Mouse (Mus musculus): ENCODE data around the gene Lrrc57. TPM values are rescaled to one million over a fixed set of nuclear protein-coding genes. Genes with fewer than 3 reads are reported as not detected.

The Lrrc57 gene
- 16.7 and 19.9 TPM in 2 replicates for polyA plus RNA-seq (2014; fragmentation: Nextera tagmentation; extraction: Ambion mirVana)

GRCm38 (mm10) chr2:120608830-120609723, at the start of gene Lrrc57, which contains the start of gene Haus2:
Gene Lrrc57 (minus strand): TSS chr2:120609520.
Gene Haus2 (plus strand): TSS chr2:120609383.
- peaks cover 24% of the 10 kb centered on the region for H3K36me3 ChIP-seq (ENCODE audit: control insufficient read depth, insufficient read depth, low read length)
- H3K27ac ChIP-seq (replicated peaks; ENCODE audit: low read depth, low read length): peak within 1 kb of the TSS; percentile 94
- ATAC-seq (ENCODE audit: low read depth) (peak; percentile 96), DNase-seq (ENCODE audit: low spot score) (peak; percentile 95)
- H3K4me2 ChIP-seq (ENCODE audit: low read depth, low read length): peak within 1 kb of the TSS; percentile 73
- peak within 1 kb of the TSS; percentile 77 for H3K4me3 ChIP-seq (ENCODE audit: low read depth, low read length)
- no peaks in the 10 kb centered on the region for H3K27me3 ChIP-seq (replicated peaks; ENCODE audit: control insufficient read depth, insufficient read depth, low read length)
- H3K4me1 ChIP-seq (ENCODE audit: control insufficient read depth, insufficient read depth, low read length): peaks cover 6% of the 10 kb centered on the region
- peak within 1 kb of the TSS; percentile 89 for H3K9ac ChIP-seq (ENCODE audit: low read depth, low read length)
- no peaks in the 10 kb centered on the region for H3K9me3 ChIP-seq (ENCODE audit: control insufficient read depth, low read length)
- WGBS: 1% methylated on average over 49 of the region's 52 CpGs

- WGBS: 62% methylated on average over 5 of the region's 5 CpGs
Observed at GRCm38 (mm10) chr2:120658486-120658885, 49.2 kb upstream of the Lrrc57 start.

GRCm38 (mm10) chr2:120656711-120657110, 47.4 kb upstream of the Lrrc57 start:
- Histone ChIP-seq H3K27me3 (replicated peaks; ENCODE audit: control insufficient read depth, insufficient read depth, low read length) (no peaks in the 10 kb centered on the region), H3K36me3 (ENCODE audit: control insufficient read depth, insufficient read depth, low read length) (no peaks in the 10 kb centered on the region), H3K9me3 (ENCODE audit: control insufficient read depth, low read length) (no peaks in the 10 kb centered on the region), H3K9ac (ENCODE audit: low read depth, low read length) (no peak overlapping the region), H3K27ac (replicated peaks; ENCODE audit: low read depth, low read length) (no peak overlapping the region), H3K4me1 (ENCODE audit: control insufficient read depth, insufficient read depth, low read length) (0 out of 2 replicates have a peak, but pooled peaks cover 5% of the 10 kb centered on the region), H3K4me3 (ENCODE audit: low read depth, low read length) (no peak overlapping the region), H3K4me2 (ENCODE audit: low read depth, low read length) (no peak overlapping the region)
- ATAC-seq (ENCODE audit: low read depth): no peak
- no peak for DNase-seq (ENCODE audit: low spot score)
- 98% methylated on average over 2 of the region's 2 CpGs for WGBS

More at GRCm38 (mm10) chr2:120658486-120658885, 49.2 kb upstream of the Lrrc57 start:
- no peaks in the 10 kb centered on the region for H3K9me3 ChIP-seq (ENCODE audit: control insufficient read depth, low read length)
- H3K4me1 ChIP-seq (ENCODE audit: control insufficient read depth, insufficient read depth, low read length): no peaks in the 10 kb centered on the region
- no peak overlapping the region for H3K9ac ChIP-seq (ENCODE audit: low read depth, low read length)
- H3K27me3 ChIP-seq (replicated peaks; ENCODE audit: control insufficient read depth, insufficient read depth, low read length): no peaks in the 10 kb centered on the region
- no peak overlapping the region for H3K4me3 ChIP-seq (ENCODE audit: low read depth, low read length)
- ATAC-seq (ENCODE audit: low read depth): peak; percentile 44; the same call in 1 of the 2 replicates
- H3K36me3 ChIP-seq (ENCODE audit: control insufficient read depth, insufficient read depth, low read length): no peaks in the 10 kb centered on the region
- DNase-seq (ENCODE audit: low spot score): peak; percentile 13
- no peak overlapping the region for H3K4me2 ChIP-seq (ENCODE audit: low read depth, low read length)
- no peak overlapping the region for H3K27ac ChIP-seq (replicated peaks; ENCODE audit: low read depth, low read length)

GRCm38 (mm10) chr2:120655905-120656304, 46.6 kb upstream of the Lrrc57 start:
- Histone ChIP-seq H3K27me3 (replicated peaks; ENCODE audit: control insufficient read depth, insufficient read depth, low read length) (no peaks in the 10 kb centered on the region), H3K9ac (ENCODE audit: low read depth, low read length) (no peak overlapping the region), H3K4me3 (ENCODE audit: low read depth, low read length) (no peak overlapping the region), H3K4me1 (ENCODE audit: control insufficient read depth, insufficient read depth, low read length) (0 out of 2 replicates have a peak, but pooled peaks cover 5% of the 10 kb centered on the region), H3K4me2 (ENCODE audit: low read depth, low read length) (no peak overlapping the region), H3K9me3 (ENCODE audit: control insufficient read depth, low read length) (no peaks in the 10 kb centered on the region), H3K36me3 (ENCODE audit: control insufficient read depth, insufficient read depth, low read length) (no peaks in the 10 kb centered on the region), H3K27ac (replicated peaks; ENCODE audit: low read depth, low read length) (no peak overlapping the region)
- DNase-seq (ENCODE audit: low spot score) (no peak), ATAC-seq (ENCODE audit: low read depth) (no peak)
- WGBS: 88% methylated on average over 5 of the region's 5 CpGs

- Histone ChIP-seq H3K4me1 (ENCODE audit: control insufficient read depth, insufficient read depth, low read length) (0 out of 2 replicates have a peak, but pooled peaks cover 5% of the 10 kb centered on the region), H3K9me3 (ENCODE audit: control insufficient read depth, low read length) (no peaks in the 10 kb centered on the region), H3K4me2 (ENCODE audit: low read depth, low read length) (no peak overlapping the region), H3K27me3 (replicated peaks; ENCODE audit: control insufficient read depth, insufficient read depth, low read length) (no peaks in the 10 kb centered on the region), H3K27ac (replicated peaks; ENCODE audit: low read depth, low read length) (no peak overlapping the region), H3K9ac (ENCODE audit: low read depth, low read length) (no peak overlapping the region), H3K36me3 (ENCODE audit: control insufficient read depth, insufficient read depth, low read length) (no peaks in the 10 kb centered on the region), H3K4me3 (ENCODE audit: low read depth, low read length) (no peak overlapping the region)
- DNase-seq (ENCODE audit: low spot score) (no peak), ATAC-seq (ENCODE audit: low read depth) (no peak)
- 84% methylated on average over 2 of the region's 2 CpGs for WGBS
Observed at GRCm38 (mm10) chr2:120654693-120655092, 45.4 kb upstream of the Lrrc57 start.

- peak overlapping the region; percentile 75 for H3K27ac ChIP-seq (replicated peaks; ENCODE audit: low read depth, low read length)
- H3K4me2 ChIP-seq (ENCODE audit: low read depth, low read length): no peak overlapping the region
- no peak; the same call in 1 of the 2 replicates for ATAC-seq (ENCODE audit: low read depth)
- WGBS: 66% methylated on average over 7 of the region's 7 CpGs
- no peak overlapping the region for H3K9ac ChIP-seq (ENCODE audit: low read depth, low read length)
- H3K4me1 ChIP-seq (ENCODE audit: control insufficient read depth, insufficient read depth, low read length): 0 out of 2 replicates have a peak, but pooled peaks cover 5% of the 10 kb centered on the region
- no peaks in the 10 kb centered on the region for H3K9me3 ChIP-seq (ENCODE audit: control insufficient read depth, low read length)
- no peaks in the 10 kb centered on the region for H3K36me3 ChIP-seq (ENCODE audit: control insufficient read depth, insufficient read depth, low read length)
- H3K4me3 ChIP-seq (ENCODE audit: low read depth, low read length): no peak overlapping the region
- no peak for DNase-seq (ENCODE audit: low spot score)
- H3K27me3 ChIP-seq (replicated peaks; ENCODE audit: control insufficient read depth, insufficient read depth, low read length): no peaks in the 10 kb centered on the region
Observed at GRCm38 (mm10) chr2:120652925-120653284, 43.6 kb upstream of the Lrrc57 start.

- ATAC-seq (ENCODE audit: low read depth) (peak; percentile 84), DNase-seq (ENCODE audit: low spot score) (peak; percentile 75)
Observed at GRCm38 (mm10) chr2:120652256-120652924, 43.1 kb upstream of the Lrrc57 start.

GRCm38 (mm10) chr2:120646777-120647176, 37.5 kb upstream of the Lrrc57 start:
- Histone ChIP-seq H3K4me3 (ENCODE audit: low read depth, low read length) (no peak overlapping the region), H3K27ac (replicated peaks; ENCODE audit: low read depth, low read length) (0 out of 2 replicates have a peak overlapping the region, but pooled peaks have one; percentile 15), H3K9ac (ENCODE audit: low read depth, low read length) (no peak overlapping the region), H3K36me3 (ENCODE audit: control insufficient read depth, insufficient read depth, low read length) (no peaks in the 10 kb centered on the region), H3K9me3 (ENCODE audit: control insufficient read depth, low read length) (no peaks in the 10 kb centered on the region), H3K4me2 (ENCODE audit: low read depth, low read length) (no peak overlapping the region), H3K27me3 (replicated peaks; ENCODE audit: control insufficient read depth, insufficient read depth, low read length) (no peaks in the 10 kb centered on the region), H3K4me1 (ENCODE audit: control insufficient read depth, insufficient read depth, low read length) (no peaks in the 10 kb centered on the region)
- WGBS: 39% methylated on average over 4 of the region's 4 CpGs
- DNase-seq (ENCODE audit: low spot score) (peak; percentile 84), ATAC-seq (ENCODE audit: low read depth) (no peak)

More at GRCm38 (mm10) chr2:120652256-120652924, 43.1 kb upstream of the Lrrc57 start:
- H3K36me3 ChIP-seq (ENCODE audit: control insufficient read depth, insufficient read depth, low read length): no peaks in the 10 kb centered on the region
- peak overlapping the region; percentile 75 for H3K27ac ChIP-seq (replicated peaks; ENCODE audit: low read depth, low read length)
- H3K27me3 ChIP-seq (replicated peaks; ENCODE audit: control insufficient read depth, insufficient read depth, low read length): no peaks in the 10 kb centered on the region
- WGBS: 70% methylated on average over 7 of the region's 7 CpGs
- no peak overlapping the region for H3K9ac ChIP-seq (ENCODE audit: low read depth, low read length)
- H3K9me3 ChIP-seq (ENCODE audit: control insufficient read depth, low read length): no peaks in the 10 kb centered on the region
- H3K4me2 ChIP-seq (ENCODE audit: low read depth, low read length): no peak overlapping the region
- H3K4me1 ChIP-seq (ENCODE audit: control insufficient read depth, insufficient read depth, low read length): 0 out of 2 replicates have a peak, but pooled peaks cover 5% of the 10 kb centered on the region
- H3K4me3 ChIP-seq (ENCODE audit: low read depth, low read length): no peak overlapping the region

Measured in embryonic facial prominence, embryonic 14.5 days (tissue).